Mouse (Mus musculus) stomach, embryonic 14.5 days (tissue): ENCODE results near the gene Gm49776. TPM values are rescaled to one million over a fixed set of nuclear protein-coding genes. Genes with fewer than 3 reads are reported as not detected.
"Not testable (repeated sequence)": the region's sequence is repeated elsewhere in the genome, so short reads cannot be mapped to it uniquely, and the experiment has no call there.

ENCODE experiments used
- ATAC-seq: fragments of 200-750 bp; cut with Nextera tagmentation; 2 replicates; pipeline ENCODE4 v1.8.0; 2017; ENCODE audit warnings: low read depth, moderate TSS enrichment; ENCODE audit not compliant: insufficient number of reproducible peaks, insufficient read depth, low FRiP score
- H3K27ac ChIP-seq: fragments of 300-500 bp; sonication (generic); 2 replicates; pipeline ENCODE4 v1.5.1; 2014; ENCODE audit warnings: mild to moderate bottlenecking, low read length, moderate library complexity, mixed read lengths
- H3K27me3 ChIP-seq: fragments of 300-500 bp; sonication (generic); 2 replicates; pipeline ENCODE4 v1.6.1; 2014; ENCODE audit warnings: low read length, control low read depth, mixed read lengths; ENCODE audit not compliant: control insufficient read depth, insufficient read depth
- H3K36me3 ChIP-seq: fragments of 300-500 bp; sonication (generic); 2 replicates; pipeline ENCODE4 v1.6.1; 2014; ENCODE audit warnings: mild to moderate bottlenecking, control low read depth, low read length, moderate library complexity, mixed read lengths; ENCODE audit not compliant: control insufficient read depth, insufficient read depth
- H3K4me1 ChIP-seq: fragments of 300-500 bp; sonication (generic); 2 replicates; pipeline ENCODE4 v1.6.1; 2014; ENCODE audit warnings: low read length, control low read depth, mixed read lengths; ENCODE audit not compliant: control insufficient read depth, insufficient read depth
- H3K4me2 ChIP-seq: fragments of 300-500 bp; sonication (generic); replicated peaks from 2 replicates; pipeline ENCODE4 v1.6.1; 2014; ENCODE audit warnings: low read depth, low read length, control low read depth
- H3K4me3 ChIP-seq: fragments of 300-500 bp; sonication (generic); 2 replicates; pipeline ENCODE4 v1.5.1; 2014; ENCODE audit warnings: low read depth, low read length, control low read depth
- H3K9ac ChIP-seq: fragments of 300-500 bp; sonication (generic); replicated peaks from 2 replicates; pipeline ENCODE4 v1.6.1; 2014; ENCODE audit warnings: low read depth, mild to moderate bottlenecking, control low read depth, low read length, moderate library complexity, mixed read lengths
- H3K9me3 ChIP-seq: fragments of 300-500 bp; sonication (generic); 2 replicates; pipeline ENCODE4 v1.6.1; 2016; ENCODE audit warnings: low read depth, low read length, control low read depth; ENCODE audit not compliant: control insufficient read depth
- WGBS: fragments of 180-500 bp; shearing (Covaris S2); extraction: QIAGEN DNeasy Blood & Tissue Kit; methylation state at CpG from one replicate; pipeline ENCODE4 v1.1.7; 2014; 5-methylcytosine and 5-hydroxymethylcytosine counted together
- polyA plus RNA-seq: library from polyadenylated mRNA; unstranded; fragments of >200 nt; fragmentation: Nextera tagmentation; extraction: Ambion mirVana; gene quantifications from 2 replicates; pipeline ENCODE4 v1.2.1, GENCODE M21; 2014

The Gm49776 gene
- polyA plus RNA-seq, result not detected in 2 replicates

GRCm38 (mm10) chr16:18258221-18258620 lies at the start of gene Gm49776:
TSS of gene Gm49776 (minus strand) at chr16:18258321.
- no peak for ATAC-seq

DNA sequence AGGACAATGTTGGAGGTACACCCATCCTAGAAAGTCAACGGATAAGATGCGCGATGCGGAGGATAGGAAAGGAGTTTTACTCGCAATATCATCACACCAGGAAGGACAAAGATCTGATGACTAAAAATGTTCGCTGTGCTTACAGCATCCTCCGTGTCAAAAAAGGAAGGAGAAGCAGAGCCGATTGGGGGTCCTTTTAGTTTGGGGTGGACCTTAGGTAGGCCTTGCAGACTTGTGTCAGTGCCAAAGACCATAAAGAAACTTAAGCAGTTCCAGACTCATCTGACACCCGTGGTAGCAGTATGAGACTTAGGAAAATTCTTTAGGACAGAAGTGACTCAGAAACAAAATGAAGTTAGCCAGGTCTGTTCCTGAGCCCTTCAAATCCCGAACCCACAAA lies 31.5 kb upstream of the Gm49776 start:
- ATAC-seq, result not testable (repeated sequence)
- H3K27ac ChIP-seq, result peak overlapping the region; percentile 52; the same call in 1 of the 2 replicates

More at GRCm38 (mm10) chr16:18258221-18258620, at the start of gene Gm49776:
- Histone ChIP-seq H3K4me2 (no peak within 1 kb of the TSS), H3K9me3 (no peaks in the 10 kb centered on the region), H3K27ac (no peak within 1 kb of the TSS), H3K9ac (no peak within 1 kb of the TSS), H3K4me1 (no peaks in the 10 kb centered on the region), H3K4me3 (no peak within 1 kb of the TSS), H3K36me3 (peaks cover 81% of the 10 kb centered on the region), H3K27me3 (no peaks in the 10 kb centered on the region)
- 94% methylated on average over 2 of the region's 2 CpGs for WGBS

DNA sequence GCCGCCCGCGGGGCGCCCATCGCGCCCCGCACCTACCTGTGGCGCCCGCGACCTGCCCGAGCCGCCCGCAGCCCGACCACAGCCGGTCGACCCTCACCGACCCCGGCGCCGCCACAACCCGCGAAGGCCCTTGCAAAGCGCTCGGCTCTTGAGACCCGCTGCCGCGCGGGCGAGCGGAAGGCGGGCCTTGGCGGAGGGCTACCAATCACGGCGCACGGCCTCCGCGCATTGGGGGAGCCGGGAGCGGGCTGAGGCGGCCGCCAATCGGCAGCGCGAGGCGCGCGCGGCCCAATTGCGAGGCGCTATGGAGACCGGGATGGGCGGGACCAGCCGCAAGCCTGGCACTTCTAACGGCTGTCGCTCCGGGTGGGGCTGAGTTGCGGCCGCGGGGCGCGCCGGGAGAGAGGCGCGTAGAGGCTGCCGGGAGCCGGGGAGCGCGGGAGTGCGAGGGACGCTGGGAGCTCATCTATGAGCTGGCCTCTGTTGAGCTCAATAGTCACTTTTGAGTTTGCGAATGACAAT lies 31.0 kb upstream of the Gm49776 start, which contains the start of gene Dgcr8:
Dgcr8 (minus strand) TSS at position 180 of the 522 bp plus-strand sequence.
- H3K27me3 ChIP-seq, result no peaks in the 10 kb centered on the region
- peak within 1 kb of the TSS; percentile 74 for H3K4me3 ChIP-seq
- H3K27ac ChIP-seq, result peak within 1 kb of the TSS; percentile 86
- ATAC-seq, result peak; percentile 99
- peaks cover 24% of the 10 kb centered on the region for H3K36me3 ChIP-seq
- peaks cover 19% of the 10 kb centered on the region for H3K4me1 ChIP-seq
- under 1% methylated on average over 71 of the region's 71 CpGs for WGBS
- peak within 1 kb of the TSS; percentile 89 for H3K9ac ChIP-seq
- H3K4me2 ChIP-seq, result peak within 1 kb of the TSS; percentile 84
- no peaks in the 10 kb centered on the region for H3K9me3 ChIP-seq

More for the DNA sequence above, 31.5 kb upstream of the Gm49776 start:
- peak overlapping the region; percentile 74 for H3K4me3 ChIP-seq
- H3K36me3 ChIP-seq, result peaks cover 21% of the 10 kb centered on the region
- WGBS, result 3% methylated on average over 9 of the region's 10 CpGs
- H3K4me1 ChIP-seq, result peaks cover 19% of the 10 kb centered on the region
- not testable (repeated sequence) for H3K27me3 ChIP-seq, H3K9me3 ChIP-seq
- H3K9ac ChIP-seq, result 0 out of 2 replicates have a peak overlapping the region, but pooled peaks have one; percentile 10
- peak overlapping the region; percentile 29; the same call in 1 of the 2 replicates for H3K4me2 ChIP-seq

DNA sequence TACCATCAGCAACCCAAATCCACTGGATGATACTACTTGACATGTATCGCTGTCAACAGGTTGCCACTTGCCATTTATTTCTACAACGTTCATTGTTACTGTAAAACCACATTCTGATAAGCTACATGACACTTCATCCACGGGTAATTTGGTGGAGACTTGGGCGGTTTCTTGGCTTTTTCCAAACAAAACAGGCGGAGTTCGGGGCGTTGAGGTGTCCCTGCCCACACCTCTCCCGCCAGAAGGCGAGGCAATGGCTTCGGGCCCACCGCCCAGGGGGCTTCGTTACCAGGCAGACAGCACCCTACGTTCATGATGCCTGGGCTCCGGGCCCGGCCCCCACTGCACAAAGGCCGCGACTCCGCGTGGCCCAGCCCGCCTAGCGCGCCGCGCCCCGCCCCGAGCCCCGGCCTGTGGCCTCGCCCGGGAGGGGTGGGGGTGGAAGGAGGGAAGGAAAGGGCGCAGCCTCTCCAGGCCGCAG lies 30.5 kb upstream of the Gm49776 start:
- peak; percentile 88 for ATAC-seq
- WGBS, result 1% methylated on average over 30 of the region's 31 CpGs
- H3K9ac ChIP-seq, result peak overlapping the region; percentile 89
- H3K4me3 ChIP-seq, result peak overlapping the region; percentile 74
- peaks cover 30% of the 10 kb centered on the region for H3K36me3 ChIP-seq
- H3K27me3 ChIP-seq, result no peaks in the 10 kb centered on the region
- H3K4me2 ChIP-seq, result peak overlapping the region; percentile 84
- H3K27ac ChIP-seq, result peak overlapping the region; percentile 86
- H3K9me3 ChIP-seq, result no peaks in the 10 kb centered on the region
- H3K4me1 ChIP-seq, result peaks cover 19% of the 10 kb centered on the region

DNA sequence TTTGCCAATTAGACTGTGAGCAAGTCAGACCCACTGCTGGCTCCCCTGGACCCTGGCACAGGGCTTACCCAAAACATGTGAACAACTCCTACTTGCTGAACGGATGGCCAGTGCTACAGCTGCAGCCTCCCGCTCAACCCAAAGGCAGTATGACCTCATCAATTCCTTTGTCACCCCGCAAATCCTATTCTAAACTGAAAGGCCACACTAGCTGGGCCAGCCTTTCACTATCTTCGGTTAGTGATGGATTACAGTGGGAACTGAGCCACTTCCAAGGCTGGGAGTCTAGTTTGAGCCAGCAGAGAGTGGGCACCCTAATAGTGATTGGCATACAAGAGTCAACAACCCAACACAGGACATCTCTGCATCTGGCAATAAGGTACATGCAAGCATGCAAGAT lies 30.0 kb upstream of the Gm49776 start:
- Histone ChIP-seq H3K9me3 (no peaks in the 10 kb centered on the region), H3K27ac (peak overlapping the region; percentile 86; the same call in 1 of the 2 replicates), H3K27me3 (no peaks in the 10 kb centered on the region), H3K4me1 (peaks cover 19% of the 10 kb centered on the region), H3K36me3 (peaks cover 34% of the 10 kb centered on the region), H3K4me2 (peak overlapping the region; percentile 84), H3K9ac (peak overlapping the region; percentile 89), H3K4me3 (peak overlapping the region; percentile 74)
- no peak for ATAC-seq
- WGBS, result 0% methylated on average over 4 of the region's 4 CpGs

GRCm38 (mm10) chr16:18275166-18275565 lies 17.0 kb upstream of the Gm49776 start:
- no peak overlapping the region for H3K27ac ChIP-seq
- H3K36me3 ChIP-seq, result peaks cover 90% of the 10 kb centered on the region

GRCm38 (mm10) chr16:18268182-18268581 lies 10.1 kb upstream of the Gm49776 start:
- Histone ChIP-seq H3K27me3 (no peaks in the 10 kb centered on the region), H3K4me2 (no peak overlapping the region), H3K4me1 (no peaks in the 10 kb centered on the region), H3K4me3 (no peak overlapping the region), H3K36me3 (peaks cover 85% of the 10 kb centered on the region), H3K27ac (no peak overlapping the region), H3K9ac (no peak overlapping the region), H3K9me3 (no peaks in the 10 kb centered on the region)
- 81% methylated on average over 5 of the region's 5 CpGs for WGBS
- no peak for ATAC-seq

More at GRCm38 (mm10) chr16:18275166-18275565, 17.0 kb upstream of the Gm49776 start:
- WGBS, result 81% methylated on average over 2 of the region's 2 CpGs
- no peak overlapping the region for H3K4me3 ChIP-seq
- no peak overlapping the region for H3K4me2 ChIP-seq
- no peaks in the 10 kb centered on the region for H3K4me1 ChIP-seq
- no peaks in the 10 kb centered on the region for H3K9me3 ChIP-seq
- no peak overlapping the region for H3K9ac ChIP-seq
- H3K27me3 ChIP-seq, result no peaks in the 10 kb centered on the region
- ATAC-seq, result no peak

DNA sequence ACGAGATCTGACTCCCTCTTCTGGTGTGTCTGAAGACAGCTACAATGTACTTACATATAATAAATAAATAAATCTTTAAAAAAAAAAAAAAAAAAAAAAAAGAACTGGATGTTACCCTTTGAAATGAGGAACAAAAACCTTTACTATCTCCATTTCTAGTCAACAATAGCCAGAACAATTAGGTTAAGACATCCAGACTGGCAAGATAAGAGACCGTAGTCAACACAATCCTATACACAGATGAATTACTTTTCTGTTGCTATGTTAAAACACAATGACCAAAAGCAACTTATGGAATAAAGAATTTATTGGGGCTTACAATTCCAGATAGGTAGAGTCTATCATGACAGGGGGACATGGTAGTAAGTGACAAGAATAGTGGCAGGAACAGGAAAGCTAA lies 6.9 kb upstream of the Gm49776 start:
- no peak overlapping the region for H3K9ac ChIP-seq
- no peaks in the 10 kb centered on the region for H3K9me3 ChIP-seq
- no peak overlapping the region for H3K27ac ChIP-seq
- no peak for ATAC-seq
- H3K4me3 ChIP-seq, result no peak overlapping the region
- H3K36me3 ChIP-seq, result peaks cover 72% of the 10 kb centered on the region
- no peak overlapping the region for H3K4me2 ChIP-seq
- 91% methylated on average over 2 of the region's 2 CpGs for WGBS
- no peaks in the 10 kb centered on the region for H3K27me3 ChIP-seq
- H3K4me1 ChIP-seq, result no peaks in the 10 kb centered on the region
